Mouse (Mus musculus) midbrain, embryonic 14.5 days (tissue): Measurements from ENCODE around the gene Cdk6. TPM values are rescaled to one million over a fixed set of nuclear protein-coding genes. Genes with fewer than 3 reads are reported as not detected.

Experiments
- ATAC-seq: fragments of 200-750 bp; cut with Nextera tagmentation; 2 replicates; pipeline ENCODE4 v1.8.0; 2017; ENCODE audit warnings: moderate number of reproducible peaks, moderate library complexity; ENCODE audit not compliant: low FRiP score, low TSS enrichment
- DNase-seq: peaks from one replicate; pipeline ENCODE4 v3.0.0-alpha.2; 2015
- H3K27ac ChIP-seq: fragments of 300-500 bp; sonication (generic); replicated peaks from 2 replicates; pipeline ENCODE4 v1.5.1; 2014; ENCODE audit warnings: mild to moderate bottlenecking, low read depth, low read length, moderate library complexity
- H3K27me3 ChIP-seq: fragments of 300-500 bp; sonication (generic); 2 replicates; pipeline ENCODE4 v1.6.1; 2014; ENCODE audit warnings: low read length, control low read depth, mixed read lengths; ENCODE audit not compliant: control insufficient read depth, insufficient read depth
- H3K36me3 ChIP-seq: fragments of 300-500 bp; sonication (generic); 2 replicates; pipeline ENCODE4 v1.6.1; 2014; ENCODE audit warnings: low read length, control low read depth; ENCODE audit not compliant: control insufficient read depth, insufficient read depth
- H3K4me1 ChIP-seq: fragments of 300-500 bp; sonication (generic); 2 replicates; pipeline ENCODE4 v1.6.1; 2014; ENCODE audit warnings: mild to moderate bottlenecking, antibody characterized with exemption, low read length, control low read depth; ENCODE audit not compliant: control insufficient read depth, insufficient read depth
- H3K4me2 ChIP-seq: fragments of 300-500 bp; sonication (generic); 2 replicates; pipeline ENCODE4 v1.6.1; 2014; ENCODE audit warnings: mild to moderate bottlenecking, low read length, moderate library complexity
- H3K4me3 ChIP-seq: fragments of 300-500 bp; sonication (generic); replicated peaks from 2 replicates; pipeline ENCODE4 v1.5.1; 2014; ENCODE audit warnings: low read depth, low read length
- H3K9ac ChIP-seq: fragments of 300-500 bp; sonication (generic); replicated peaks from 2 replicates; pipeline ENCODE4 v1.6.1; 2014; ENCODE audit warnings: mild to moderate bottlenecking, low read length, moderate library complexity
- H3K9me3 ChIP-seq: fragments of 300-500 bp; sonication (generic); 2 replicates; pipeline ENCODE4 v1.6.1; 2016; ENCODE audit warnings: low read length, control low read depth, mixed read lengths; ENCODE audit not compliant: control insufficient read depth
- WGBS: fragments of 180-500 bp; shearing (Covaris S2); extraction: QIAGEN DNeasy Blood & Tissue Kit; methylation state at CpG from one replicate; pipeline ENCODE4 v1.1.7; 2014; 5-methylcytosine and 5-hydroxymethylcytosine counted together
- polyA plus RNA-seq: library from polyadenylated mRNA; unstranded; fragments of >200 nt; fragmentation: Nextera tagmentation; extraction: Ambion mirVana; gene quantifications from 2 replicates; pipeline ENCODE4 v1.2.1, GENCODE M21; 2014

Gene Cdk6
- polyA plus RNA-seq, 1 experiment from 2014 or later: 15.9 TPM

GRCm38 (mm10) chr5:3509503-3509902, 168.2 kb downstream of the Cdk6 start:
- H3K9me3 ChIP-seq: no peaks in the 10 kb centered on the region
- no peaks in the 10 kb centered on the region for H3K27me3 ChIP-seq
- 89% methylated on average over 3 of the region's 3 CpGs for WGBS
- DNase-seq (no peak), ATAC-seq (no peak)
- no peak overlapping the region for H3K4me2 ChIP-seq
- no peaks in the 10 kb centered on the region for H3K4me1 ChIP-seq
- no peak overlapping the region for H3K27ac ChIP-seq
- H3K9ac ChIP-seq: no peak overlapping the region
- no peaks in the 10 kb centered on the region for H3K36me3 ChIP-seq
- H3K4me3 ChIP-seq: no peak overlapping the region

GRCm38 (mm10) chr5:3511097-3511795, 170.0 kb downstream of the Cdk6 start:
- Histone ChIP-seq H3K4me3 (no peak overlapping the region), H3K9ac (no peak overlapping the region), H3K4me1 (no peaks in the 10 kb centered on the region), H3K4me2 (no peak overlapping the region), H3K27ac (no peak overlapping the region), H3K9me3 (no peaks in the 10 kb centered on the region), H3K36me3 (no peaks in the 10 kb centered on the region), H3K27me3 (no peaks in the 10 kb centered on the region)
- 85% methylated on average over 10 of the region's 10 CpGs for WGBS
- DNase-seq: no peak
- no peak for ATAC-seq

- Histone ChIP-seq H3K9ac (no peak overlapping the region), H3K27ac (no peak overlapping the region), H3K27me3 (no peaks in the 10 kb centered on the region), H3K9me3 (no peaks in the 10 kb centered on the region), H3K4me3 (no peak overlapping the region), H3K36me3 (no peaks in the 10 kb centered on the region), H3K4me2 (no peak overlapping the region), H3K4me1 (no peaks in the 10 kb centered on the region)
- 54% methylated on average over 4 of the region's 4 CpGs for WGBS
- ATAC-seq: no peak
- peak; percentile 52 for DNase-seq
Measured at GRCm38 (mm10) chr5:3512584-3512983, 171.3 kb downstream of the Cdk6 start.

GRCm38 (mm10) chr5:3514901-3515311, 173.6 kb downstream of the Cdk6 start:
- ATAC-seq (no peak), DNase-seq (no peak)
- Histone ChIP-seq H3K4me2 (no peak overlapping the region), H3K27ac (no peak overlapping the region), H3K4me1 (no peaks in the 10 kb centered on the region), H3K9me3 (no peaks in the 10 kb centered on the region), H3K36me3 (no peaks in the 10 kb centered on the region), H3K27me3 (no peaks in the 10 kb centered on the region), H3K4me3 (no peak overlapping the region), H3K9ac (no peak overlapping the region)
- 83% methylated on average over 8 of the region's 8 CpGs for WGBS

- no peaks in the 10 kb centered on the region for H3K4me1 ChIP-seq
- H3K36me3 ChIP-seq: no peaks in the 10 kb centered on the region
- 95% methylated on average over 9 of the region's 9 CpGs for WGBS
- no peak for ATAC-seq
- H3K9ac ChIP-seq: no peak overlapping the region
- no peak overlapping the region for H3K4me2 ChIP-seq
- no peak overlapping the region for H3K27ac ChIP-seq
- H3K27me3 ChIP-seq: no peaks in the 10 kb centered on the region
- H3K9me3 ChIP-seq: no peaks in the 10 kb centered on the region
- no peak for DNase-seq
- no peak overlapping the region for H3K4me3 ChIP-seq
Measured at GRCm38 (mm10) chr5:3515477-3515876, 174.2 kb downstream of the Cdk6 start.

GRCm38 (mm10) chr5:3516481-3517075, 175.3 kb downstream of the Cdk6 start:
- DNase-seq: peak; percentile 76
- H3K4me3 ChIP-seq: no peak overlapping the region
- H3K4me2 ChIP-seq: no peak overlapping the region
- no peak overlapping the region for H3K27ac ChIP-seq
- 65% methylated on average over 9 of the region's 9 CpGs for WGBS
- no peaks in the 10 kb centered on the region for H3K9me3 ChIP-seq
- no peak overlapping the region for H3K9ac ChIP-seq
- H3K4me1 ChIP-seq: no peaks in the 10 kb centered on the region
- ATAC-seq: peak; percentile 58
- H3K36me3 ChIP-seq: no peaks in the 10 kb centered on the region
- H3K27me3 ChIP-seq: no peaks in the 10 kb centered on the region

GRCm38 (mm10) chr5:3520493-3521359, 179.4 kb downstream of the Cdk6 start:
- DNase-seq (no peak), ATAC-seq (no peak)
- Histone ChIP-seq H3K4me2 (no peak overlapping the region), H3K4me3 (no peak overlapping the region), H3K36me3 (no peaks in the 10 kb centered on the region), H3K9me3 (no peaks in the 10 kb centered on the region), H3K9ac (no peak overlapping the region), H3K27ac (no peak overlapping the region), H3K4me1 (no peaks in the 10 kb centered on the region), H3K27me3 (no peaks in the 10 kb centered on the region)
- 89% methylated on average over 18 of the region's 18 CpGs for WGBS

GRCm38 (mm10) chr5:3521741-3522140, 180.5 kb downstream of the Cdk6 start:
- ATAC-seq (no peak), DNase-seq (no peak)
- Histone ChIP-seq H3K4me1 (no peaks in the 10 kb centered on the region), H3K36me3 (no peaks in the 10 kb centered on the region), H3K9ac (no peak overlapping the region), H3K4me2 (no peak overlapping the region), H3K9me3 (no peaks in the 10 kb centered on the region), H3K27me3 (no peaks in the 10 kb centered on the region), H3K27ac (no peak overlapping the region), H3K4me3 (no peak overlapping the region)
- WGBS: 83% methylated on average over 12 of the region's 12 CpGs
